ENCODE assay signal across 9 mouse cellular contexts in genomic region chr15:79504707-79505452, GRCm38 (mm10). TPM values are rescaled to one million over a fixed set of nuclear protein-coding genes. Genes with fewer than 3 reads are reported as not detected.
DNase-seq lines count a peak whose midpoint lies in the region; ATAC-seq lines count a peak whose summit lies in the region.
"Had no signal": no experiment of that assay in that cellular context is flagged by ENCODE, and none has a peak within 500 bp of the region (broad histone marks: within the 10 kb centered on the region; RNA-seq: fewer than 3 reads in every experiment).

Gene Kcnj4 (minus strand): TSS chr15:79505241.

- 2% methylated on average over 60 of the region's 60 CpGs for WGBS in heart, embryonic 14.5 days
- WGBS in hindbrain, embryonic 10.5 days: under 1% methylated on average over 60 of the region's 60 CpGs
- 2% methylated on average over 54 of the region's 60 CpGs for WGBS in liver, embryonic 12.5 days (ENCODE audit: insufficient replicate concordance)

- H3K4me3 ChIP-seq in heart, embryonic 14.5 days (ENCODE audit: control insufficient read depth in 1 of 2, insufficient read depth in 1 of 2, low read depth in 1 of 2, low read length in 2 of 2): peak within 1 kb of the TSS; percentile 55 to 64
- peak within 1 kb of the TSS; percentile 72 for H3K4me3 ChIP-seq in hindbrain, embryonic 10.5 days
- H3K4me3 ChIP-seq in liver, embryonic 12.5 days: peak within 1 kb of the TSS; percentile 51

- no peaks in the 10 kb centered on the region for H3K36me3 ChIP-seq in heart, embryonic 14.5 days (ENCODE audit: control insufficient read depth, insufficient read depth, low read length)
- H3K36me3 ChIP-seq in hindbrain, embryonic 10.5 days: no peaks in the 10 kb centered on the region
- no peaks in the 10 kb centered on the region for H3K36me3 ChIP-seq in liver, embryonic 12.5 days
- H3K36me3 ChIP-seq: G1E had no signal

- H3K27me3 ChIP-seq in heart, embryonic 14.5 days (ENCODE audit: control insufficient read depth, insufficient read depth, low read length): peaks cover 65% of the 10 kb centered on the region
- H3K27me3 ChIP-seq in hindbrain, embryonic 10.5 days (ENCODE audit: insufficient read depth, poor library complexity, severe bottlenecking): peaks cover 100% of the 10 kb centered on the region
- H3K27me3 ChIP-seq in liver, embryonic 12.5 days (replicated peaks): peaks cover 100% of the 10 kb centered on the region

- no peak within 1 kb of the TSS for H3K27ac ChIP-seq in heart, embryonic 14.5 days (replicated peaks in 1 of 2; ENCODE audit: control insufficient read depth in 1 of 2, insufficient read depth in 1 of 2, low read depth in 2 of 2, low read length in 2 of 2)
- H3K27ac ChIP-seq in hindbrain, embryonic 10.5 days: peak within 1 kb of the TSS; percentile 76
- no peak within 1 kb of the TSS for H3K27ac ChIP-seq in liver, embryonic 12.5 days

- no peaks in the 10 kb centered on the region for H3K9me3 ChIP-seq in heart, embryonic 14.5 days (ENCODE audit: control insufficient read depth, low read length)
- H3K9me3 ChIP-seq in hindbrain, embryonic 10.5 days: no peaks in the 10 kb centered on the region
- H3K9me3 ChIP-seq in liver, embryonic 12.5 days (replicated peaks): no peaks in the 10 kb centered on the region
- H3K9me3 ChIP-seq: G1E had no signal

- no peak for ATAC-seq in heart, embryonic 14.5 days (ENCODE audit: insufficient number of reproducible peaks, insufficient read depth, low FRiP score, low read depth)
- ATAC-seq in liver, embryonic 12.5 days: no peak

- peak within 1 kb of the TSS; percentile 97 for H3K4me2 ChIP-seq in heart, embryonic 14.5 days (ENCODE audit: low read length)
- H3K4me2 ChIP-seq in liver, embryonic 12.5 days: peak within 1 kb of the TSS; percentile 75

- peak within 1 kb of the TSS; percentile 74 for H3K9ac ChIP-seq in heart, embryonic 14.5 days (ENCODE audit: low read length)
- H3K9ac ChIP-seq in liver, embryonic 12.5 days: peak within 1 kb of the TSS; percentile 29; the same call in 1 of the 2 replicates

- no peak for DNase-seq in heart, postnatal 14 days
- DNase-seq in MN1 (ENCODE audit: low spot score): peak; percentile 36
- DNase-seq in hindbrain, embryonic 10.5 days (ENCODE audit: low spot score): peak; percentile 48
- no peak for DNase-seq in cerebellum, adult 9-10 months
- no peak for DNase-seq in cerebellum, postnatal 36 days
- DNase-seq in spleen, adult 18-20 months: no peak

- H3K4me1 ChIP-seq in heart, embryonic 14.5 days (ENCODE audit: control insufficient read depth in 2 of 2, insufficient read depth in 2 of 2, low read length in 2 of 2): peaks cover 23 to 39% of the 10 kb centered on the region in 2 experiments
- peaks cover 38% of the 10 kb centered on the region for H3K4me1 ChIP-seq in hindbrain, embryonic 10.5 days (replicated peaks)
- H3K4me1 ChIP-seq in liver, embryonic 12.5 days: peaks cover 15% of the 10 kb centered on the region

- intact Hi-C loops in heart, postnatal 14 days (cut with DNase I): no loop called here

RNA-seq across cellular contexts. Expression of gene Kcnj4, which starts in this region (rescaled TPM):
- 0.20 TPM in 1 of 2 replicates, not detected in the other for polyA plus RNA-seq in heart, embryonic 14.5 days (2014; fragmentation: Nextera tagmentation; extraction: Ambion mirVana)
- total RNA-seq in heart, postnatal 14 days (2021): under 1 TPM; 0.10 to 0.33 TPM
- polyA plus RNA-seq in hindbrain, embryonic 10.5 days (2016; fragmentation: Nextera tagmentation; extraction: Ambion mirVana): not detected in 2 replicates
- polyA plus RNA-seq in liver, embryonic 12.5 days (2016; fragmentation: Nextera tagmentation; extraction: Ambion mirVana): not detected in 2 replicates
- polyA plus RNA-seq: G1E had no signal

Comparison
In these comparisons a context has a peak if more than half of its experiments do, and no peak if none do; other contexts are left out.
1. Peak in DNase-seq, H3K4me3 ChIP-seq and H3K27ac ChIP-seq in hindbrain, embryonic 10.5 days; RNA of the gene not detected or under 1 TPM.